Mouse (Mus musculus) C2C12 (cell line): Measurements from ENCODE around the gene Dnajc3.

Experiments used
- CTCF ChIP-seq: IDR thresholded peaks from one replicate; pipeline ENCODE4 v1.5.1; 2011; ENCODE audit not compliant: control insufficient read depth, insufficient read depth, insufficient read length
- FOSL1 ChIP-seq: IDR thresholded peaks from one replicate; pipeline ENCODE4 v1.8.0; 2011; ENCODE audit warnings: mild to moderate bottlenecking, low read length; ENCODE audit not compliant: poor library complexity, insufficient read depth, severe bottlenecking
- MAX ChIP-seq: IDR thresholded peaks from one replicate; pipeline ENCODE4 v1.6.1; 2011; ENCODE audit warnings: mild to moderate bottlenecking, control low read depth
- MYOD1 ChIP-seq: IDR thresholded peaks from one replicate; pipeline ENCODE4 v1.6.1; 2011; ENCODE audit warnings: low read depth; ENCODE audit not compliant: control insufficient read depth, insufficient read length
- MYOG ChIP-seq: IDR thresholded peaks from one replicate; pipeline ENCODE4 v1.6.1; 2011; ENCODE audit not compliant: control insufficient read depth, insufficient read length; ENCODE audit errors: extremely low read depth
- USF1 ChIP-seq: IDR thresholded peaks from one replicate; pipeline ENCODE4 v1.6.1; 2011; ENCODE audit warnings: low read depth, mild to moderate bottlenecking, control low read depth, moderate library complexity

- TF ChIP-seq MAX = no peak
- TF ChIP-seq CTCF = no peak
- TF ChIP-seq USF1 = no peak
- no peak for TF ChIP-seq MYOG
- no peak for TF ChIP-seq MYOD1
- no peak for TF ChIP-seq FOSL1
These were observed 36.9 kb upstream of the Dnajc3 start for GRCm38 (mm10) chr14:118900911-118901310.
